Mouse (Mus musculus) MEL (cell line): ENCODE data around the gene Smarcb1.

Experiments used
- CHD1 ChIP-seq: IDR thresholded peaks from 2 replicates; pipeline ENCODE4 v1.6.1; 2012; ENCODE audit warnings: low read depth, mild to moderate bottlenecking, inconsistent platforms, low read length, improper control_type of control experiment
- CTCF ChIP-seq, 3 experiments: IDR thresholded peaks in 2 of 3; conservative IDR thresholded peaks in 1 of 3; 2 replicates each; pipeline ENCODE4 v1.5.1; 2011 to 2012; ENCODE audit warnings: low read length in 3 of 3, low read depth in 2 of 3, mild to moderate bottlenecking in 2 of 3, improper control_type of control experiment in 1 of 3, inconsistent platforms in 1 of 3, mixed read lengths in 1 of 3, moderate library complexity in 1 of 3; ENCODE audit not compliant: control insufficient read depth in 1 of 3, insufficient read depth in 1 of 3, poor library complexity in 1 of 3, severe bottlenecking in 1 of 3
- ETS1 ChIP-seq: IDR thresholded peaks from 2 replicates; pipeline ENCODE4 v1.6.1; 2012; ENCODE audit warnings: low read depth, mild to moderate bottlenecking, inconsistent platforms, low read length, improper control_type of control experiment, moderate library complexity
- MEF2A ChIP-seq: IDR thresholded peaks from 2 replicates; pipeline ENCODE4 v1.6.1; 2014; ENCODE audit warnings: low read depth, mild to moderate bottlenecking, inconsistent platforms, low read length, improper control_type of control experiment; ENCODE audit not compliant: poor library complexity, insufficient replicate concordance, severe bottlenecking; ENCODE audit errors: extremely low read depth
- POLR2A ChIP-seq, 2 experiments: IDR thresholded peaks; 2 replicates each; pipeline ENCODE4 v1.6.1; 2011 to 2012; ENCODE audit warnings: low read length in 2 of 2, mild to moderate bottlenecking in 2 of 2, control low read depth in 1 of 2, improper control_type of control experiment in 1 of 2, low read depth in 1 of 2, moderate library complexity in 1 of 2; ENCODE audit not compliant: control insufficient read depth in 1 of 2, insufficient read depth in 1 of 2, poor library complexity in 1 of 2
- USF1 ChIP-seq: IDR thresholded peaks from 2 replicates; pipeline ENCODE4 v1.6.1; 2014; ENCODE audit warnings: low read depth, mild to moderate bottlenecking, inconsistent platforms, low read length, improper control_type of control experiment, moderate library complexity
- ZC3H11A ChIP-seq: IDR thresholded peaks from 2 replicates; pipeline ENCODE4 v1.6.1; 2012; ENCODE audit warnings: low read depth, mild to moderate bottlenecking, inconsistent platforms, low read length, improper control_type of control experiment

DNA sequence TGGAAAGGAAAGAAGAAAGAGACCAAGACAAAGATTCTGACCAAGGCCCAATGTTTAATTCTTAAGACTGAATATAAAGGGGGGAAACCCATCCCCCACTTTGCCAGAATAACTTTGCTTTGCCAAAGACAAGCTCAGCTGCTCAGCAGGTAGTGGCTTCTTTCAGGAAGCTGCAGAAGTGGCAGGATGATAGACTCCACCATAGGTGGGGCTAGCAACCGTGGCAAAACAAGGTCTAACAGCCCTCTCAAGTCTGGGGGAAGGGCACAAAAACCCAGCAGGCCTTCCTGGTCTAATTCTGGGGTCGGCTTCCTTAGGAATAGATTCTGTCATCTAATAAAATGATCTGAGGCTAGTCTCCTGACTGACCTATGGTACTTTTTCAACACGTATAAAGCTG is 73.0 kb downstream of the Smarcb1 start:
- TF ChIP-seq ETS1 (no peak), CHD1 (no peak), POLR2A (IDR thresholded peaks at IDR 0.05; ENCODE audit: control insufficient read depth in 1 of 2, insufficient read depth in 1 of 2, low read depth in 1 of 2, low read length in 2 of 2, poor library complexity in 1 of 2) (no peak), MEF2A (no peak), ZC3H11A (no peak), USF1 (no peak), CTCF (IDR thresholded peaks at IDR 0.05 in 2 of 3, conservative IDR thresholded peaks at IDR 0.05 in 1 of 3; ENCODE audit: control insufficient read depth in 1 of 3, insufficient read depth in 1 of 3, low read depth in 2 of 3, low read length in 3 of 3, poor library complexity in 1 of 3, severe bottlenecking in 1 of 3) (no peak)
